Mouse (Mus musculus) lung, embryonic 15.5 days (tissue): ENCODE data around the gene Rasgrf2. TPM values are rescaled to one million over a fixed set of nuclear protein-coding genes. Genes with fewer than 3 reads are reported as not detected.

ENCODE experiments used
- ATAC-seq: fragments of 200-750 bp; cut with Nextera tagmentation; 2 replicates; pipeline ENCODE4 v1.8.0; 2017; ENCODE audit warnings: moderate number of reproducible peaks, borderline replicate concordance; ENCODE audit not compliant: low FRiP score, low TSS enrichment; ENCODE audit errors: extremely low read depth
- H3K27ac ChIP-seq: fragments of 300-500 bp; sonication (generic); 2 replicates; pipeline ENCODE4 v1.5.1; 2015; ENCODE audit warnings: moderate library complexity, mild to moderate bottlenecking, inconsistent platforms
- H3K27me3 ChIP-seq: fragments of 300-500 bp; sonication (generic); 2 replicates; pipeline ENCODE4 v1.6.1; 2015; ENCODE audit warnings: inconsistent platforms
- H3K36me3 ChIP-seq: fragments of 300-500 bp; sonication (generic); 2 replicates; pipeline ENCODE4 v1.6.1; 2015; ENCODE audit warnings: inconsistent platforms
- H3K4me1 ChIP-seq: fragments of 300-500 bp; sonication (generic); 2 replicates; pipeline ENCODE4 v1.6.1; 2015; ENCODE audit warnings: inconsistent platforms
- H3K4me2 ChIP-seq: fragments of 300-500 bp; sonication (generic); 2 replicates; pipeline ENCODE4 v1.6.1; 2015; ENCODE audit warnings: inconsistent platforms, mild to moderate bottlenecking, moderate library complexity
- H3K4me3 ChIP-seq: fragments of 300-500 bp; sonication (generic); 2 replicates; pipeline ENCODE4 v1.5.1; 2015; ENCODE audit warnings: mild to moderate bottlenecking, inconsistent platforms
- H3K9ac ChIP-seq: fragments of 300-500 bp; sonication (generic); 2 replicates; pipeline ENCODE4 v1.6.1; 2015; ENCODE audit warnings: inconsistent platforms
- H3K9me3 ChIP-seq: fragments of 300-500 bp; sonication (generic); 2 replicates; pipeline ENCODE4 v1.6.1; 2016; ENCODE audit warnings: inconsistent platforms
- WGBS: fragments of 180-500 bp; shearing (Covaris S2); methylation state at CpG from one replicate; pipeline ENCODE4 v1.1.7; 2015; 5-methylcytosine and 5-hydroxymethylcytosine counted together
- polyA plus RNA-seq: library from polyadenylated mRNA; unstranded; fragments of >200 nt; fragmentation: Nextera tagmentation; extraction: Ambion mirVana; gene quantifications from 2 replicates; pipeline ENCODE4 v1.2.1, GENCODE M21; 2015

The Rasgrf2 gene
- polyA plus RNA-seq, 1 experiment from 2014 or later: 0.16 TPM

- Histone ChIP-seq H3K36me3 (no peaks in the 10 kb centered on the region), H3K9me3 (no peaks in the 10 kb centered on the region), H3K4me3 (no peak overlapping the region), H3K4me2 (no peak overlapping the region), H3K27ac (no peak overlapping the region), H3K27me3 (no peaks in the 10 kb centered on the region), H3K4me1 (no peaks in the 10 kb centered on the region), H3K9ac (no peak overlapping the region)
- WGBS: 41% methylated on average over 10 of the region's 10 CpGs
- peak; percentile 84 for ATAC-seq
These were observed 223.1 kb downstream of the Rasgrf2 start for GRCm38 (mm10) chr13:91908202-91908980.

GRCm38 (mm10) chr13:91906338-91906737, 225.1 kb downstream of the Rasgrf2 start:
- Histone ChIP-seq H3K36me3 (no peaks in the 10 kb centered on the region), H3K4me2 (no peak overlapping the region), H3K9me3 (no peaks in the 10 kb centered on the region), H3K9ac (no peak overlapping the region), H3K4me3 (no peak overlapping the region), H3K4me1 (no peaks in the 10 kb centered on the region), H3K27me3 (no peaks in the 10 kb centered on the region), H3K27ac (no peak overlapping the region)
- ATAC-seq: no peak
- 69% methylated on average over 3 of the region's 3 CpGs for WGBS

GRCm38 (mm10) chr13:91896476-91896875, 235.0 kb downstream of the Rasgrf2 start:
- Histone ChIP-seq H3K27me3 (no peaks in the 10 kb centered on the region), H3K9ac (no peak overlapping the region), H3K9me3 (no peaks in the 10 kb centered on the region), H3K4me1 (no peaks in the 10 kb centered on the region), H3K4me3 (no peak overlapping the region), H3K27ac (no peak overlapping the region), H3K36me3 (no peaks in the 10 kb centered on the region), H3K4me2 (no peak overlapping the region)
- ATAC-seq: no peak
- WGBS: 58% methylated on average over 1 of the region's 1 CpGs

- WGBS: 66% methylated on average over 6 of the region's 6 CpGs
- ATAC-seq: no peak
These were observed 238.3 kb downstream of the Rasgrf2 start for GRCm38 (mm10) chr13:91893132-91893531.

GRCm38 (mm10) chr13:91890031-91890619, 241.3 kb downstream of the Rasgrf2 start:
- no peaks in the 10 kb centered on the region for H3K4me1 ChIP-seq
- H3K9me3 ChIP-seq: no peaks in the 10 kb centered on the region
- H3K9ac ChIP-seq: no peak overlapping the region
- H3K4me2 ChIP-seq: no peak overlapping the region
- no peak overlapping the region for H3K4me3 ChIP-seq
- H3K27me3 ChIP-seq: no peaks in the 10 kb centered on the region
- H3K36me3 ChIP-seq: no peaks in the 10 kb centered on the region
- no peak for ATAC-seq
- 88% methylated on average over 6 of the region's 6 CpGs for WGBS
- H3K27ac ChIP-seq: no peak overlapping the region

More at GRCm38 (mm10) chr13:91893132-91893531, 238.3 kb downstream of the Rasgrf2 start:
- Histone ChIP-seq H3K4me1 (no peaks in the 10 kb centered on the region), H3K9ac (no peak overlapping the region), H3K27me3 (no peaks in the 10 kb centered on the region), H3K36me3 (no peaks in the 10 kb centered on the region), H3K9me3 (no peaks in the 10 kb centered on the region), H3K27ac (no peak overlapping the region), H3K4me2 (no peak overlapping the region), H3K4me3 (no peak overlapping the region)

- H3K4me1 ChIP-seq: no peaks in the 10 kb centered on the region
- ATAC-seq: no peak
- H3K9me3 ChIP-seq: no peaks in the 10 kb centered on the region
- H3K4me2 ChIP-seq: no peak overlapping the region
- 68% methylated on average over 5 of the region's 5 CpGs for WGBS
- no peak overlapping the region for H3K27ac ChIP-seq
- H3K27me3 ChIP-seq: no peaks in the 10 kb centered on the region
- no peak overlapping the region for H3K4me3 ChIP-seq
- no peaks in the 10 kb centered on the region for H3K36me3 ChIP-seq
- H3K9ac ChIP-seq: no peak overlapping the region
These were observed 246.6 kb downstream of the Rasgrf2 start for GRCm38 (mm10) chr13:91884714-91885386.

GRCm38 (mm10) chr13:91881837-91882480, 249.5 kb downstream of the Rasgrf2 start:
- 61% methylated on average over 9 of the region's 9 CpGs for WGBS
- Histone ChIP-seq H3K27ac (no peak overlapping the region), H3K4me2 (no peak overlapping the region), H3K36me3 (no peaks in the 10 kb centered on the region), H3K9me3 (no peaks in the 10 kb centered on the region), H3K27me3 (no peaks in the 10 kb centered on the region), H3K9ac (no peak overlapping the region), H3K4me3 (no peak overlapping the region), H3K4me1 (no peaks in the 10 kb centered on the region)
- no peak for ATAC-seq

- 86% methylated on average over 4 of the region's 4 CpGs for WGBS
- Histone ChIP-seq H3K27ac (no peak overlapping the region), H3K4me3 (no peak overlapping the region), H3K36me3 (no peaks in the 10 kb centered on the region), H3K9ac (no peak overlapping the region), H3K4me2 (no peak overlapping the region), H3K9me3 (no peaks in the 10 kb centered on the region), H3K4me1 (no peaks in the 10 kb centered on the region), H3K27me3 (no peaks in the 10 kb centered on the region)
- ATAC-seq: no peak
These were observed 251.2 kb downstream of the Rasgrf2 start for GRCm38 (mm10) chr13:91880256-91880655.

- Histone ChIP-seq H3K4me1 (no peaks in the 10 kb centered on the region), H3K36me3 (no peaks in the 10 kb centered on the region), H3K9ac (no peak overlapping the region), H3K9me3 (no peaks in the 10 kb centered on the region), H3K4me2 (no peak overlapping the region), H3K4me3 (no peak overlapping the region), H3K27ac (no peak overlapping the region), H3K27me3 (no peaks in the 10 kb centered on the region)
- 69% methylated on average over 3 of the region's 3 CpGs for WGBS
- no peak for ATAC-seq
These were observed 253.5 kb downstream of the Rasgrf2 start for GRCm38 (mm10) chr13:91877996-91878395.

GRCm38 (mm10) chr13:91877350-91877749, 254.1 kb downstream of the Rasgrf2 start:
- Histone ChIP-seq H3K27me3 (no peaks in the 10 kb centered on the region), H3K4me1 (no peaks in the 10 kb centered on the region), H3K9ac (no peak overlapping the region), H3K9me3 (no peaks in the 10 kb centered on the region), H3K4me3 (no peak overlapping the region), H3K4me2 (no peak overlapping the region), H3K36me3 (no peaks in the 10 kb centered on the region), H3K27ac (no peak overlapping the region)
- no peak for ATAC-seq
- 64% methylated on average over 10 of the region's 10 CpGs for WGBS

GRCm38 (mm10) chr13:91876741-91877349, 254.6 kb downstream of the Rasgrf2 start, which contains the start of gene Ckmt2:
TSS of gene Ckmt2 (minus strand) at chr13:91876885.
- no peak for ATAC-seq
- Histone ChIP-seq H3K9me3 (no peaks in the 10 kb centered on the region), H3K36me3 (no peaks in the 10 kb centered on the region), H3K27ac (no peak within 1 kb of the TSS), H3K27me3 (no peaks in the 10 kb centered on the region), H3K4me2 (no peak within 1 kb of the TSS), H3K4me1 (no peaks in the 10 kb centered on the region), H3K4me3 (no peak within 1 kb of the TSS), H3K9ac (no peak within 1 kb of the TSS)
- 65% methylated on average over 5 of the region's 5 CpGs for WGBS
